22 mouse cellular contexts compared by ENCODE assay signal in genomic region chr7:95578633-95579032, GRCm38 (mm10).
"Had no signal": no experiment of that assay in that cellular context is flagged by ENCODE, and none has a peak within 500 bp of the region (broad histone marks: within the 10 kb centered on the region; RNA-seq: fewer than 3 reads in every experiment).

No protein-coding gene starts in this region.

- ATAC-seq: hindbrain, embryonic 16.5 days; inflammation-experienced regulatory T-cells, adult 6 months; intestine, embryonic 15.5 days; intestine, postnatal 0 days had no signal

- H3K27ac ChIP-seq: gastrocnemius, adult 2 months; heart, embryonic 10.5 days; hindbrain, embryonic 14.5 days; intestine, embryonic 15.5 days; kidney, postnatal 0 days; limb, embryonic 10.5 days; limb, embryonic 12.5 days had no signal

- H3K4me3 ChIP-seq: gastrocnemius, adult 2 months; heart, embryonic 10.5 days; heart, embryonic 12.5 days; intestine, embryonic 15.5 days; limb, embryonic 10.5 days; limb, embryonic 12.5 days had no signal

- DNase-seq: gastrocnemius, adult 2 months; gastrocnemius, postnatal 10 days; gastrocnemius, postnatal 25 days; heart, adult 18-20 months; heart, postnatal 10 days; kidney, adult 18-20 months; kidney, adult 8-10 months; kidney, postnatal 14 days; kidney, postnatal 36 days; layer of hippocampus, adult 9-11 months; layer of hippocampus, postnatal 36 days; liver had no signal

- H3K36me3 ChIP-seq: heart, embryonic 10.5 days; heart, embryonic 12.5 days; intestine, embryonic 15.5 days; limb, embryonic 10.5 days; limb, embryonic 12.5 days had no signal

- H3K9me3 ChIP-seq: heart, embryonic 10.5 days; heart, embryonic 12.5 days; intestine, embryonic 15.5 days; limb, embryonic 10.5 days; limb, embryonic 12.5 days had no signal

- H3K9ac ChIP-seq: heart, embryonic 12.5 days; hindbrain, embryonic 14.5 days; intestine, embryonic 15.5 days; limb, embryonic 12.5 days had no signal

- H3K4me2 ChIP-seq: heart, embryonic 12.5 days; hindbrain, embryonic 14.5 days; intestine, embryonic 15.5 days; limb, embryonic 12.5 days had no signal

- H3K4me1 ChIP-seq: heart, embryonic 10.5 days; heart, embryonic 12.5 days; intestine, embryonic 15.5 days; limb, embryonic 10.5 days; limb, embryonic 12.5 days had no signal

- H3K27me3 ChIP-seq: heart, embryonic 12.5 days; intestine, embryonic 15.5 days; limb, embryonic 12.5 days had no signal
